Mouse (Mus musculus) thymus, postnatal 36 days (tissue): ENCODE measurements at regions not wholly inside any gene's neighbourhood (a gene's known extent, or its start where the extent isn't known, plus 50 kb on each side); places are given as distances from the start of the nearest gene placed in this dataset.

Experiments
- DNase-seq, 2 experiments: peaks; one replicate each; pipeline ENCODE4 v3.0.0; 2022; ENCODE audit warnings: mixed read lengths in 2 of 2

DNA sequence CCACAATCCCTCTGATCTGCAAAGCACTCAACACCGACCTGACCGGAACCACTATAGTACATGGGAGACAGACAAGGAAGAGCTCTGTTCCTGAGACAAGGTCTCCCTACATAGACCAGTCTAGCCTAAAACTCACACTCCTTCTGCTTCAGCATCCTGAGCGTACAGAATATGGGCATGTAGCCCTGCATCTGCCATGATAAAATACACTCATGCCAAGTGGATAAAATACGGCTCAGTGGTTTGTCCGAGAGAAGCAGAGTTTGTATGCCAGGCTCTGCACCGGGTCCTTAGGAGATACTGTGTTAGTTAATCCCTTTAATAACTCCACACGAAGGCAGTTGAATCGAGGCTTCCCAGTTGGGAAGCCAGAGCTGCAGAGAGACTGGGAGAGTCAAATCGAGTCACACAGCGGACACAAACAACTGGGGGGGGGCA is 50.4 kb upstream of the Ubash3b start:
- DNase-seq, result no peak
